Mouse (Mus musculus) midbrain, embryonic 12.5 days (tissue): Measurements from ENCODE around the gene Gm43552. TPM values are rescaled to one million over a fixed set of nuclear protein-coding genes. Genes with fewer than 3 reads are reported as not detected.
"Not testable (repeated sequence)": the region's sequence is repeated elsewhere in the genome, so short reads cannot be mapped to it uniquely, and the experiment has no call there.

Experiments
- ATAC-seq: fragments of 200-750 bp; cut with Nextera tagmentation; 2 replicates; pipeline ENCODE4 v1.8.0; 2017; ENCODE audit warnings: low read depth, moderate TSS enrichment, moderate library complexity; ENCODE audit not compliant: low FRiP score
- H3K27ac ChIP-seq: fragments of 300-500 bp; sonication (generic); replicated peaks from 2 replicates; pipeline ENCODE4 v1.5.1; 2016; ENCODE audit warnings: mild to moderate bottlenecking
- H3K27me3 ChIP-seq: fragments of 300-500 bp; sonication (generic); 2 replicates; pipeline ENCODE4 v1.6.1; 2016; ENCODE audit warnings: mild to moderate bottlenecking
- H3K36me3 ChIP-seq: fragments of 300-500 bp; sonication (generic); 2 replicates; pipeline ENCODE4 v1.6.1; 2016
- H3K4me1 ChIP-seq: fragments of 300-500 bp; sonication (generic); 2 replicates; pipeline ENCODE4 v1.6.1; 2016
- H3K4me2 ChIP-seq: fragments of 300-500 bp; sonication (generic); replicated peaks from 2 replicates; pipeline ENCODE4 v1.6.1; 2016; ENCODE audit warnings: mild to moderate bottlenecking, moderate library complexity
- H3K4me3 ChIP-seq: fragments of 300-500 bp; sonication (generic); 2 replicates; pipeline ENCODE4 v1.5.1; 2016; ENCODE audit warnings: mild to moderate bottlenecking
- H3K9ac ChIP-seq: fragments of 300-500 bp; sonication (generic); replicated peaks from 2 replicates; pipeline ENCODE4 v1.6.1; 2016; ENCODE audit warnings: mild to moderate bottlenecking, moderate library complexity
- H3K9me3 ChIP-seq: fragments of 300-500 bp; sonication (generic); 2 replicates; pipeline ENCODE4 v1.6.1; 2016; ENCODE audit warnings: mild to moderate bottlenecking
- WGBS: fragments of 180-500 bp; shearing (Covaris S2); methylation state at CpG from one replicate; pipeline ENCODE4 v1.1.7; 2016; 5-methylcytosine and 5-hydroxymethylcytosine counted together
- polyA plus RNA-seq: library from polyadenylated mRNA; unstranded; fragments of >200 nt; fragmentation: Nextera tagmentation; extraction: Ambion mirVana; gene quantifications from 2 replicates; pipeline ENCODE4 v1.2.1, GENCODE M21; 2016

Gene Gm43552
- not detected in 2 replicates for polyA plus RNA-seq

GRCm38 (mm10) chr5:65492716-65493531 is at the start of gene Gm43552:
Gene Gm43552, minus strand, starts transcription at chr5:65492833.
- peak; percentile 95 for ATAC-seq
- under 1% methylated on average over 65 of the region's 69 CpGs for WGBS
- H3K4me1 ChIP-seq, result peaks cover 18% of the 10 kb centered on the region

GRCm38 (mm10) chr5:65541889-65542288 is 49.3 kb upstream of the Gm43552 start:
- H3K27me3 ChIP-seq, result no peaks in the 10 kb centered on the region
- 89% methylated on average over 3 of the region's 3 CpGs for WGBS

More at GRCm38 (mm10) chr5:65492716-65493531, at the start of gene Gm43552:
- H3K4me3 ChIP-seq, result peak within 1 kb of the TSS; percentile 95
- H3K27me3 ChIP-seq, result 0 out of 2 replicates have a peak, but pooled peaks cover 4% of the 10 kb centered on the region
- no peaks in the 10 kb centered on the region for H3K36me3 ChIP-seq
- H3K4me2 ChIP-seq, result peak within 1 kb of the TSS; percentile 77
- H3K9ac ChIP-seq, result peak within 1 kb of the TSS; percentile 94
- H3K27ac ChIP-seq, result peak within 1 kb of the TSS; percentile 95
- no peaks in the 10 kb centered on the region for H3K9me3 ChIP-seq

GRCm38 (mm10) chr5:65539786-65540185 is 47.2 kb upstream of the Gm43552 start:
- H3K4me2 ChIP-seq, result no peak overlapping the region
- WGBS, result 93% methylated on average over 3 of the region's 3 CpGs
- peaks cover 20% of the 10 kb centered on the region for H3K4me1 ChIP-seq
- no peak overlapping the region for H3K27ac ChIP-seq
- H3K4me3 ChIP-seq, result no peak overlapping the region
- no peaks in the 10 kb centered on the region for H3K9me3 ChIP-seq
- ATAC-seq, result no peak
- H3K27me3 ChIP-seq, result no peaks in the 10 kb centered on the region
- H3K36me3 ChIP-seq, result no peaks in the 10 kb centered on the region
- no peak overlapping the region for H3K9ac ChIP-seq

More at GRCm38 (mm10) chr5:65541889-65542288, 49.3 kb upstream of the Gm43552 start:
- Histone ChIP-seq H3K27ac (no peak overlapping the region), H3K4me2 (no peak overlapping the region), H3K9ac (no peak overlapping the region), H3K4me1 (peaks cover 11% of the 10 kb centered on the region), H3K9me3 (no peaks in the 10 kb centered on the region), H3K4me3 (no peak overlapping the region), H3K36me3 (no peaks in the 10 kb centered on the region)
- no peak for ATAC-seq

- 20% methylated on average over 4 of the region's 4 CpGs for WGBS
These were observed 46.2 kb upstream of the Gm43552 start for GRCm38 (mm10) chr5:65538829-65539228.

GRCm38 (mm10) chr5:65538121-65538520 is 45.5 kb upstream of the Gm43552 start:
- peaks cover 20% of the 10 kb centered on the region for H3K4me1 ChIP-seq
- no peaks in the 10 kb centered on the region for H3K27me3 ChIP-seq
- peak overlapping the region; percentile 93 for H3K4me3 ChIP-seq
- H3K9ac ChIP-seq, result peak overlapping the region; percentile 99
- no peak for ATAC-seq
- H3K4me2 ChIP-seq, result peak overlapping the region; percentile 60
- H3K36me3 ChIP-seq, result no peaks in the 10 kb centered on the region
- H3K27ac ChIP-seq, result peak overlapping the region; percentile 99
- no peaks in the 10 kb centered on the region for H3K9me3 ChIP-seq
- WGBS, result 2% methylated on average over 4 of the region's 4 CpGs

More at GRCm38 (mm10) chr5:65538829-65539228, 46.2 kb upstream of the Gm43552 start:
- Histone ChIP-seq H3K27ac (no peak overlapping the region), H3K4me2 (peak overlapping the region; percentile 51), H3K27me3 (no peaks in the 10 kb centered on the region), H3K4me1 (peaks cover 20% of the 10 kb centered on the region), H3K4me3 (peak overlapping the region; percentile 26; the same call in 1 of the 2 replicates), H3K9me3 (no peaks in the 10 kb centered on the region), H3K9ac (0 out of 2 replicates have a peak overlapping the region, but pooled peaks have one; percentile 28), H3K36me3 (no peaks in the 10 kb centered on the region)
- no peak for ATAC-seq

- H3K4me1 ChIP-seq, result peaks cover 20% of the 10 kb centered on the region
- ATAC-seq, result peak; percentile 81
- H3K4me3 ChIP-seq, result peak overlapping the region; percentile 93
- no peaks in the 10 kb centered on the region for H3K27me3 ChIP-seq
- H3K9me3 ChIP-seq, result no peaks in the 10 kb centered on the region
- WGBS, result under 1% methylated on average over 49 of the region's 59 CpGs
- peak overlapping the region; percentile 99 for H3K9ac ChIP-seq
- H3K4me2 ChIP-seq, result peak overlapping the region; percentile 60
- H3K36me3 ChIP-seq, result no peaks in the 10 kb centered on the region
- H3K27ac ChIP-seq, result peak overlapping the region; percentile 99
These were observed 44.9 kb upstream of the Gm43552 start for GRCm38 (mm10) chr5:65537420-65538071.

GRCm38 (mm10) chr5:65536751-65537419 is 44.3 kb upstream of the Gm43552 start, which contains the start of the genes Smim14 and Ube2k:
Gene Smim14, minus strand, starts transcription at chr5:65537184.
Gene Ube2k, plus strand, starts transcription at chr5:65537233.
- Histone ChIP-seq H3K9me3 (no peaks in the 10 kb centered on the region), H3K4me3 (peak within 1 kb of the TSS; percentile 93), H3K4me1 (peaks cover 20% of the 10 kb centered on the region), H3K9ac (peak within 1 kb of the TSS; percentile 99), H3K27me3 (no peaks in the 10 kb centered on the region), H3K36me3 (no peaks in the 10 kb centered on the region), H3K4me2 (peak within 1 kb of the TSS; percentile 60), H3K27ac (peak within 1 kb of the TSS; percentile 99)
- peak; percentile 96 for ATAC-seq
- under 1% methylated on average over 64 of the region's 66 CpGs for WGBS

- WGBS, result 89% methylated on average over 10 of the region's 10 CpGs
- H3K4me3 ChIP-seq, result peak overlapping the region; percentile 93
- not testable (repeated sequence) for ATAC-seq, H3K27me3 ChIP-seq, H3K36me3 ChIP-seq, H3K9me3 ChIP-seq
- H3K27ac ChIP-seq, result peak overlapping the region; percentile 99
- peak overlapping the region; percentile 60 for H3K4me2 ChIP-seq
- H3K9ac ChIP-seq, result peak overlapping the region; percentile 99
- H3K4me1 ChIP-seq, result peaks cover 20% of the 10 kb centered on the region
These were observed 43.4 kb upstream of the Gm43552 start for GRCm38 (mm10) chr5:65536068-65536465.

GRCm38 (mm10) chr5:65535457-65536067 is 42.9 kb upstream of the Gm43552 start:
- no peaks in the 10 kb centered on the region for H3K27me3 ChIP-seq
- no peak overlapping the region for H3K4me3 ChIP-seq
- peaks cover 20% of the 10 kb centered on the region for H3K4me1 ChIP-seq
- H3K9ac ChIP-seq, result no peak overlapping the region
- no peaks in the 10 kb centered on the region for H3K36me3 ChIP-seq
- WGBS, result 79% methylated on average over 5 of the region's 5 CpGs
- H3K4me2 ChIP-seq, result no peak overlapping the region
- no peaks in the 10 kb centered on the region for H3K9me3 ChIP-seq
- no peak for ATAC-seq
- H3K27ac ChIP-seq, result no peak overlapping the region

GRCm38 (mm10) chr5:65534496-65534895 is 41.9 kb upstream of the Gm43552 start:
- ATAC-seq, result no peak
- 67% methylated on average over 4 of the region's 4 CpGs for WGBS
- no peak overlapping the region for H3K4me2 ChIP-seq

GRCm38 (mm10) chr5:65531283-65531682 is 38.6 kb upstream of the Gm43552 start:
- H3K9ac ChIP-seq, result no peak overlapping the region
- H3K36me3 ChIP-seq, result no peaks in the 10 kb centered on the region
- H3K4me1 ChIP-seq, result peaks cover 8% of the 10 kb centered on the region
- no peaks in the 10 kb centered on the region for H3K9me3 ChIP-seq
- peaks cover 9% of the 10 kb centered on the region for H3K27me3 ChIP-seq
- H3K4me2 ChIP-seq, result no peak overlapping the region
- H3K27ac ChIP-seq, result no peak overlapping the region
- WGBS, result 68% methylated on average over 3 of the region's 3 CpGs
- ATAC-seq, result no peak
- no peak overlapping the region for H3K4me3 ChIP-seq

More at GRCm38 (mm10) chr5:65534496-65534895, 41.9 kb upstream of the Gm43552 start:
- no peaks in the 10 kb centered on the region for H3K9me3 ChIP-seq
- no peak overlapping the region for H3K27ac ChIP-seq
- H3K36me3 ChIP-seq, result no peaks in the 10 kb centered on the region
- no peak overlapping the region for H3K9ac ChIP-seq
- no peaks in the 10 kb centered on the region for H3K27me3 ChIP-seq
- peaks cover 16% of the 10 kb centered on the region for H3K4me1 ChIP-seq
- H3K4me3 ChIP-seq, result no peak overlapping the region
